Mouse (Mus musculus) testis, postnatal 10 days (tissue): Measurements from ENCODE around the gene Mtrex.

ENCODE experiments used
- DNase-seq: peaks from one replicate; pipeline ENCODE4 v3.0.0; 2021; ENCODE audit warnings: low spot score

Mtrex gene

GRCm38 (mm10) chr13:112825479-112825878 lies 101.7 kb downstream of the Mtrex start:
- no peak for DNase-seq

DNA sequence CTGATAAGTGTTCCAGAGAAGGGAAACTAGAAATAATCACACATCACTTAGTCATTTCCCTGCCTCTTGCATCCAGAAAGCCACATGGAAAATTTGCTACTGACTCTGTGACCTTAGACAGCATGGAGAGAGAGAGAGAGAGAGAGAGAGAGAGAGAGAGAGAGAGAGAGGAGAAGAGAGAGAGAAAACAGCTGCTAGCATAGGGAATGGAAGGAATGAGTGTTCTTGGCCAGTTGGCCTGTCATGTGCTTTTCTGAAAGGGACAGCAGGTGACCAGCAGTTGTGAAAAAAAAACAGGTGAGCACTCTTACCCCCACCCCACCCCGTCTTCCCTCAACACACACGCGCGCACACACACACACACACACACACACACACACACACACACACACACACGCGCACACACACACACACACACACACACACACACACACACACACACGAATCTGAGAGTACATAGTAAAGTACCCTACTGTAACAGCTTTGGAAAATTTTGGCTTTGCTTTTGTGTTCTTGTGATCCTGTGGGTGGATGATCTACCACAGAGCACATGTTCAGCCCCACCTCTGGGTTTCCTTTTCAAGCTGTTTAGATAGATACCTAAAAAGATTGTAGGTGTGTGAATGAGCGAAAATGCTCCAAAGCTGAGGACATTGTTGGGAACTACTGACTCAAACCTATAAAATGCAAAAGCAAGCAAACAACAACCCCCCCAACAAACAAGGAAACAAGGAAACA lies 103.1 kb downstream of the Mtrex start:
- DNase-seq: no peak

DNA sequence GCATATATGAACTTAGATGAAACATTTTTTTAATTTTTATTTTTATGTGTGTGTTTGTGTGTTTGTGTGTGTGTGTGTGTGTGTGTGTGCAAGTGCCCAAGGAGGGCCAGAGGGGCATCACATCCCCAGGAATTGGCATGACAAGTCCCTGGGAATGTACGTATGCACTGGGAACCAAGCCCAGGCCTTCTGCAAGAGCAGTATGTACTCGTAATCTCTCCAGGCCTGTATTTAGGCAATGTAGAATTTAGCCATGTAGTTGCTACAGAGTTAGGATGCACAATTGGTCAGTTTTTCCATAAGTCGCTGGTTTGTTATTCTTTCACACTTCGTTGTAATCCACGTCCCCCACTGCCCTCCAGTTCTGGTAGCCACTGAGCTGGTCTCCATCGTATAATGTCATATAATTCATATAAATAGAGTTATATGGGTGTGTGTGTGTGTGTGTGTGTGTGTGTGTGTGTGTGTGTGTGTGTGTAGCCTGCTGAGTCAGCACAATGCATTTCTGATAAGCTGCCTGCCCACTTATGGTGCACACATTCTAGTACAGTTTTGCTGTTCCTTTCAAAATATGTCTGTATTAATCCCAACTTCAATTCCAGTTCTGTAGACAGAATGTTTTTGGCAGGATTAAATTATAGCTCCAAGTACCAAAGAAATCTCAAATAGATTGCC lies 103.8 kb downstream of the Mtrex start:
- no peak for DNase-seq

GRCm38 (mm10) chr13:112822413-112822812 lies 104.8 kb downstream of the Mtrex start:
- no peak for DNase-seq

GRCm38 (mm10) chr13:112818125-112818524 lies 109.1 kb downstream of the Mtrex start:
- DNase-seq: no peak
